Mouse (Mus musculus) forebrain, embryonic 15.5 days (tissue): ENCODE results near the gene Pipox. TPM values are rescaled to one million over a fixed set of nuclear protein-coding genes. Genes with fewer than 3 reads are reported as not detected.

Experiments used
- ATAC-seq: fragments of 200-750 bp; cut with Nextera tagmentation; replicated peaks from 2 replicates; pipeline ENCODE4 v1.8.0; 2017; ENCODE audit warnings: mild to moderate bottlenecking, moderate TSS enrichment, moderate library complexity
- H3K27ac ChIP-seq: fragments of 300-500 bp; sonication (generic); replicated peaks from 2 replicates; pipeline ENCODE4 v1.5.1; 2015; ENCODE audit warnings: mild to moderate bottlenecking, inconsistent platforms
- H3K27me3 ChIP-seq: fragments of 300-500 bp; sonication (generic); 2 replicates; pipeline ENCODE4 v1.6.1; 2015; ENCODE audit warnings: inconsistent platforms
- H3K36me3 ChIP-seq: fragments of 300-500 bp; sonication (generic); 2 replicates; pipeline ENCODE4 v1.6.1; 2015; ENCODE audit warnings: mild to moderate bottlenecking, inconsistent platforms
- H3K4me1 ChIP-seq: fragments of 300-500 bp; sonication (generic); 2 replicates; pipeline ENCODE4 v1.6.1; 2015; ENCODE audit warnings: inconsistent platforms
- H3K4me2 ChIP-seq: fragments of 300-500 bp; sonication (generic); replicated peaks from 2 replicates; pipeline ENCODE4 v1.6.1; 2015; ENCODE audit warnings: mild to moderate bottlenecking, inconsistent platforms
- H3K4me3 ChIP-seq: fragments of 300-500 bp; sonication (generic); 2 replicates; pipeline ENCODE4 v1.5.1; 2015; ENCODE audit warnings: mild to moderate bottlenecking, inconsistent platforms
- H3K9ac ChIP-seq: fragments of 300-500 bp; sonication (generic); replicated peaks from 2 replicates; pipeline ENCODE4 v1.6.1; 2015; ENCODE audit warnings: mild to moderate bottlenecking, inconsistent platforms
- H3K9me3 ChIP-seq: fragments of 300-500 bp; sonication (generic); 2 replicates; pipeline ENCODE4 v1.6.1; 2016; ENCODE audit warnings: inconsistent platforms
- WGBS: fragments of 180-500 bp; shearing (Covaris S2); methylation state at CpG from one replicate; pipeline ENCODE4 v1.1.7; 2015; ENCODE audit warnings: mixed read lengths; 5-methylcytosine and 5-hydroxymethylcytosine counted together
- polyA plus RNA-seq: library from polyadenylated mRNA; unstranded; fragments of >200 nt; fragmentation: Nextera tagmentation; extraction: Ambion mirVana; gene quantifications from 2 replicates; pipeline ENCODE4 v1.2.1, GENCODE M21; 2015

The Pipox gene
- polyA plus RNA-seq, 1 experiment from 2014 or later, result 10.2 TPM

GRCm38 (mm10) chr11:77836751-77837150 is 57.1 kb downstream of the Pipox start:
- 82% methylated on average over 4 of the region's 4 CpGs for WGBS
- Histone ChIP-seq H3K36me3 (peaks cover 36% of the 10 kb centered on the region), H3K9me3 (no peaks in the 10 kb centered on the region), H3K9ac (no peak overlapping the region), H3K4me2 (no peak overlapping the region), H3K4me1 (peaks cover 10% of the 10 kb centered on the region), H3K4me3 (no peak overlapping the region), H3K27ac (no peak overlapping the region; the same call in 1 of the 2 replicates), H3K27me3 (no peaks in the 10 kb centered on the region)
- ATAC-seq, result no peak

GRCm38 (mm10) chr11:77836290-77836689 is 57.6 kb downstream of the Pipox start:
- H3K4me2 ChIP-seq, result no peak overlapping the region
- no peak for ATAC-seq
- no peaks in the 10 kb centered on the region for H3K27me3 ChIP-seq
- WGBS, result 74% methylated on average over 5 of the region's 5 CpGs
- no peak overlapping the region for H3K9ac ChIP-seq
- H3K27ac ChIP-seq, result no peak overlapping the region
- H3K4me1 ChIP-seq, result peaks cover 10% of the 10 kb centered on the region
- H3K36me3 ChIP-seq, result peaks cover 31% of the 10 kb centered on the region
- no peaks in the 10 kb centered on the region for H3K9me3 ChIP-seq
- no peak overlapping the region for H3K4me3 ChIP-seq

GRCm38 (mm10) chr11:77835109-77835508 is 58.8 kb downstream of the Pipox start:
- Histone ChIP-seq H3K36me3 (peaks cover 30% of the 10 kb centered on the region), H3K4me3 (no peak overlapping the region), H3K9me3 (no peaks in the 10 kb centered on the region), H3K4me1 (peaks cover 20% of the 10 kb centered on the region), H3K9ac (no peak overlapping the region), H3K4me2 (no peak overlapping the region), H3K27ac (no peak overlapping the region), H3K27me3 (no peaks in the 10 kb centered on the region)
- 75% methylated on average over 3 of the region's 3 CpGs for WGBS
- no peak for ATAC-seq

DNA sequence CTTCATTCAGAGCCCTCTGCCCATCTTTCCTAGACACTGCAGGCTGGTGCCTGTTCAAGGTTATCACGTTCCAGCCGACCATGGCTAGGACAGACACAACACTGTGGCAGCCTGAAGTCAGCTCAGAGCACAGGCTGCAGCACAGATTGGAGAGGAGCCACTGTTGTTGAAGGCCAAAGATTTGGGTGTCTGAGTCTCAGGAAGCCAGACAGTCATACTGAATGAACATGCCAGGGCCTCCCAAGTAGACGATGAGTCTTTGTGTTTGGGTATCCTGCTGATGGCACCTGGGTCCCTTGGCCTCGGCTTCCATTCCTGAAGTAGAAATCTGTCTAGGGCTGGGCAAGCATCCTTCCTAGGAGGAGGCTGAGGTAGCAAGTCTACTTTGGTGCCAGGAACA is 61.4 kb downstream of the Pipox start:
- Histone ChIP-seq H3K27me3 (no peaks in the 10 kb centered on the region), H3K4me3 (no peak overlapping the region), H3K36me3 (peaks cover 34% of the 10 kb centered on the region), H3K9ac (no peak overlapping the region), H3K9me3 (no peaks in the 10 kb centered on the region), H3K27ac (0 out of 2 replicates have a peak overlapping the region, but pooled peaks have one; percentile 13), H3K4me2 (no peak overlapping the region), H3K4me1 (peaks cover 29% of the 10 kb centered on the region)
- no peak for ATAC-seq
- 73% methylated on average over 4 of the region's 4 CpGs for WGBS

DNA sequence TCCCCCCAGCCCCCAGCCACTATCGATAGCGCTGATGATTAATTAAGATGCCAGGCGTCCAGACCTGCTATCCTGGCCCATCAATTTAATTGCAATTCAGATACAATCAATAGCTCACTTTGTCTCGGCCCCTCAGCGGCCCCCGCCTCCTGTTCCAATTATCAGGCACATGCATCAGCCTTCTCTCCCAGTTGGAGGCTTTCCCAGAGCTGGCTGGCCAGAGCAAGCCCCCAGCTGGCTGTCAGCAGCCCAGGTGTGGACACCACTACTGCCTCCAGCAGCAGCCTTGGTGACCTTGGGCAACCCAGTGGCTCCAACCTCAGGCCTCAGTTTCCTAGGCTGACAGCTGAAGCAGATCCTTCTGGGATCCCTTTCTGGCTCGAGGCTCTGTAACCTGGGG is 63.0 kb downstream of the Pipox start:
- H3K27ac ChIP-seq, result peak overlapping the region; percentile 56
- no peaks in the 10 kb centered on the region for H3K27me3 ChIP-seq
- H3K4me1 ChIP-seq, result peaks cover 44% of the 10 kb centered on the region
- WGBS, result 12% methylated on average over 7 of the region's 7 CpGs
- no peaks in the 10 kb centered on the region for H3K9me3 ChIP-seq
- ATAC-seq, result no peak
- no peak overlapping the region for H3K4me3 ChIP-seq
- H3K9ac ChIP-seq, result no peak overlapping the region; the same call in 1 of the 2 replicates
- H3K36me3 ChIP-seq, result peaks cover 30% of the 10 kb centered on the region
- H3K4me2 ChIP-seq, result no peak overlapping the region

Other genes starting within 250 kb of the Pipox start
- gene Nufip2, start 207.9 kb downstream of the Pipox start, polyA plus RNA-seq, result 3.8 and 3.9 TPM in 2 replicates
- 0.18 and 0.38 TPM in 2 replicates for gene Cryba1, start 168.8 kb downstream of the Pipox start, polyA plus RNA-seq
- 45.5 and 52.5 TPM in 2 replicates for gene Myo18a, start 130.8 kb downstream of the Pipox start, polyA plus RNA-seq
- 2.4 and 2.5 TPM in 2 replicates for gene Gm10277, start 106.3 kb downstream of the Pipox start, polyA plus RNA-seq
- 243 and 249 TPM in 2 replicates for gene Sez6, start 36.7 kb upstream of the Pipox start, polyA plus RNA-seq
- 22.5 and 26.0 TPM in 2 replicates for gene Phf12, start 88.7 kb upstream of the Pipox start, polyA plus RNA-seq
- 32.8 and 33.4 TPM in 2 replicates for gene Dhrs13, start 138.2 kb upstream of the Pipox start, polyA plus RNA-seq
- 90.2 and 98.3 TPM in 2 replicates for gene Flot2, start 143.8 kb upstream of the Pipox start, polyA plus RNA-seq
- gene Eral1, start 186.3 kb upstream of the Pipox start, polyA plus RNA-seq, result 33.3 TPM in 2 replicates
- 20.0 and 20.5 TPM in 2 replicates for gene Fam222b, start 200.6 kb upstream of the Pipox start, polyA plus RNA-seq